Mouse (Mus musculus) right cerebral cortex, adult 2 months (tissue): ENCODE measurements around the gene Arid3c.

Experiments
- DNase-seq, 2 experiments: peaks; one replicate each; pipeline ENCODE4 v3.0.0; 2021 to 2022; ENCODE audit warnings: low spot score in 2 of 2

Arid3c gene

GRCm38 (mm10) chr4:41678863-41679262 lies 52.1 kb downstream of the Arid3c start:
- no peak for DNase-seq

GRCm38 (mm10) chr4:41677006-41677629 lies 53.8 kb downstream of the Arid3c start:
- DNase-seq = no peak

GRCm38 (mm10) chr4:41676248-41677005 lies 54.5 kb downstream of the Arid3c start:
- no peak for DNase-seq
